Mouse (Mus musculus) intestine, embryonic 16.5 days (tissue): ENCODE measurements around the gene Rem1. TPM values are rescaled to one million over a fixed set of nuclear protein-coding genes. Genes with fewer than 3 reads are reported as not detected.

Experiments
- ATAC-seq: fragments of 200-750 bp; cut with Nextera tagmentation; 2 replicates; pipeline ENCODE4 v1.8.0; 2017; ENCODE audit warnings: moderate TSS enrichment, moderate library complexity
- H3K27ac ChIP-seq: fragments of 300-500 bp; sonication (generic); 2 replicates; pipeline ENCODE4 v1.5.1; 2014; ENCODE audit warnings: mild to moderate bottlenecking, low read length
- H3K27me3 ChIP-seq: fragments of 300-500 bp; sonication (generic); replicated peaks from 2 replicates; pipeline ENCODE4 v1.6.1; 2014; ENCODE audit warnings: low read length, control low read depth, mixed read lengths; ENCODE audit not compliant: control insufficient read depth, insufficient read depth
- H3K36me3 ChIP-seq: fragments of 300-500 bp; sonication (generic); 2 replicates; pipeline ENCODE4 v1.6.1; 2014; ENCODE audit warnings: low read length, control low read depth; ENCODE audit not compliant: control insufficient read depth, insufficient read depth
- H3K4me1 ChIP-seq: fragments of 300-500 bp; sonication (generic); 2 replicates; pipeline ENCODE4 v1.6.1; 2014; ENCODE audit warnings: low read length, control low read depth, mixed read lengths; ENCODE audit not compliant: control insufficient read depth, insufficient read depth
- H3K4me2 ChIP-seq: fragments of 300-500 bp; sonication (generic); 2 replicates; pipeline ENCODE4 v1.6.1; 2014; ENCODE audit warnings: low read depth, low read length, control low read depth
- H3K4me3 ChIP-seq: fragments of 300-500 bp; sonication (generic); 2 replicates; pipeline ENCODE4 v1.5.1; 2014; ENCODE audit warnings: mild to moderate bottlenecking, low read length
- H3K9ac ChIP-seq: fragments of 300-500 bp; sonication (generic); 2 replicates; pipeline ENCODE4 v1.6.1; 2014; ENCODE audit warnings: low read depth, low read length
- H3K9me3 ChIP-seq: fragments of 300-500 bp; sonication (generic); 2 replicates; pipeline ENCODE4 v1.6.1; 2016; ENCODE audit warnings: low read length, control low read depth; ENCODE audit not compliant: control insufficient read depth
- WGBS: fragments of 180-500 bp; shearing (Covaris S2); extraction: QIAGEN DNeasy Blood & Tissue Kit; methylation state at CpG from one replicate; pipeline ENCODE4 v1.1.7; 2014; 5-methylcytosine and 5-hydroxymethylcytosine counted together
- polyA plus RNA-seq: library from polyadenylated mRNA; unstranded; fragments of >200 nt; fragmentation: Nextera tagmentation; extraction: Ambion mirVana; gene quantifications from 2 replicates; pipeline ENCODE4 v1.2.1, GENCODE M21; 2015

Gene Rem1
- polyA plus RNA-seq: 9.4 and 10.2 TPM in 2 replicates

DNA sequence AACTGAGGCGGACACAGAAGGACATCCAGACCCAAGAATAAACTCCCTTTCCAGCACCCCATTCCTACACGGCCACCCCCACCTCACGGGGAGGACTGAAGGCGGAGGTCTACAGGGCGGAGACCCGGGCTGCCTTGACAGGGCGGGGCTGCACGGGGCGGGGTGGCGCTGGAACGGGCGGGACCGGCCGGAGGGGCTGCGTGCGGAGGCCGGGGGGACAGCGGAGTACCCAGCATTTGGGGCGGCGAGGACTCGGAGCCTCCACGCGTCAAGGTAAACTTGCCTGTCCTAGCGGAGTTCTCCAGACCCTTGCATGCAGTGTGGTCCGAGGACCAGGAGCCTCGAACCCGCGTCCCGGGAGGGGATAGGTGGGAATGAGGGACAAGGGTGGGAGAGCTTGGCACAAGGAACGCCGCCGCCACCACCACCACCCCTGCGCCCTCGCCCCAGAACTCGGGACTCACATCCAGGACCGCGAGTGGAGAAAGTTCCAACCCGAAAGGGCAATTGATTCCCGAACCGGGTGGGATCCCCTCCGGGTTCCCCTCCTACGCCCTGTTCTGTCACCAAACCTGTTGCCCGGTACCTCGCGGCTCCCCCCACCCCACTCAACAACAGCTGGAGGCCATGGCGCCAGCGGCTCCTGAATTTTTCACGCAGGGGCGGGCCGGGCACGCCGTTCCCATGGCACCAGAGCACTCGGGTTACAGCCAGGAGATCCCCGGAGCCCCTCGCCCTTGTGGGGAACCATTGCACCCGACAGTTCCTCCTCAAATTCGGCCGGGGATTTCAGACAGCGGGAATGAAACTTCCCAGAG is at the start of gene Rem1:
TSS of gene Rem1 (plus strand) at position 178 of the 818 bp plus-strand sequence.
- no peaks in the 10 kb centered on the region for H3K36me3 ChIP-seq
- H3K4me2 ChIP-seq: peak within 1 kb of the TSS; percentile 72
- no peaks in the 10 kb centered on the region for H3K4me1 ChIP-seq
- H3K4me3 ChIP-seq: peak within 1 kb of the TSS; percentile 52
- H3K9ac ChIP-seq: peak within 1 kb of the TSS; percentile 61
- no peaks in the 10 kb centered on the region for H3K9me3 ChIP-seq
- ATAC-seq: peak; percentile 59
- 1% methylated on average over 59 of the region's 59 CpGs for WGBS
- H3K27me3 ChIP-seq: peaks cover 18% of the 10 kb centered on the region
- H3K27ac ChIP-seq: 0 out of 2 replicates have a peak within 1 kb of the TSS, but pooled peaks have one; percentile 0

DNA sequence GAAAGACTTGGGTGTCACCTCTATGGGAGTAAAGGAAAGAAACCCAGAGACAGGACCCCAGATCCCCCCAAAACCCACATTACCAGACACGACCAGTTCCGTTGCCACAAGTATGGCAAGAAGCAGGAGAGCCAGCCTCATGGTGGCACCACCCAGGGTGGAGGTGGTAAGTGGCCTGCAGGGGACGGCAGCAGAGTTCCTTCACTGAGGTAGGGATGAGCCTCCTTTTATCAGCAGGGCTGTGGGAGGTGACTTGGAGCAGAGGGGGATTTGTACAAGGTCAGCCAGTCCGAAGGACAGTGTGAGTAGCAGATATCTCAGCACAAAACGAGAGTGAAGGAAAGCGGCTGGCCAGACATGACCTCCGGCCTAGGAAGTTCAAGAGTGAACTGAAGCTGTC is 46.6 kb upstream of the Rem1 start, which contains the start of gene Defb19:
TSS of gene Defb19 (minus strand) at position 206 of the 400 bp plus-strand sequence.
- H3K4me2 ChIP-seq: no peak within 1 kb of the TSS
- H3K9ac ChIP-seq: no peak within 1 kb of the TSS
- H3K9me3 ChIP-seq: no peaks in the 10 kb centered on the region
- ATAC-seq: no peak
- no peaks in the 10 kb centered on the region for H3K27me3 ChIP-seq
- no peaks in the 10 kb centered on the region for H3K4me1 ChIP-seq
- WGBS: 61% methylated on average over 7 of the region's 7 CpGs
- H3K36me3 ChIP-seq: no peaks in the 10 kb centered on the region
- H3K27ac ChIP-seq: no peak within 1 kb of the TSS
- H3K4me3 ChIP-seq: no peak within 1 kb of the TSS

- 78% methylated on average over 11 of the region's 11 CpGs for WGBS
- H3K4me3 ChIP-seq: no peak overlapping the region
- no peaks in the 10 kb centered on the region for H3K36me3 ChIP-seq
- H3K27ac ChIP-seq: no peak overlapping the region
- H3K9ac ChIP-seq: no peak overlapping the region
- H3K4me2 ChIP-seq: no peak overlapping the region
- H3K27me3 ChIP-seq: no peaks in the 10 kb centered on the region
- ATAC-seq: no peak
- no peaks in the 10 kb centered on the region for H3K9me3 ChIP-seq
- H3K4me1 ChIP-seq: no peaks in the 10 kb centered on the region
Observed at GRCm38 (mm10) chr2:152580612-152581011, 46.1 kb upstream of the Rem1 start.

DNA sequence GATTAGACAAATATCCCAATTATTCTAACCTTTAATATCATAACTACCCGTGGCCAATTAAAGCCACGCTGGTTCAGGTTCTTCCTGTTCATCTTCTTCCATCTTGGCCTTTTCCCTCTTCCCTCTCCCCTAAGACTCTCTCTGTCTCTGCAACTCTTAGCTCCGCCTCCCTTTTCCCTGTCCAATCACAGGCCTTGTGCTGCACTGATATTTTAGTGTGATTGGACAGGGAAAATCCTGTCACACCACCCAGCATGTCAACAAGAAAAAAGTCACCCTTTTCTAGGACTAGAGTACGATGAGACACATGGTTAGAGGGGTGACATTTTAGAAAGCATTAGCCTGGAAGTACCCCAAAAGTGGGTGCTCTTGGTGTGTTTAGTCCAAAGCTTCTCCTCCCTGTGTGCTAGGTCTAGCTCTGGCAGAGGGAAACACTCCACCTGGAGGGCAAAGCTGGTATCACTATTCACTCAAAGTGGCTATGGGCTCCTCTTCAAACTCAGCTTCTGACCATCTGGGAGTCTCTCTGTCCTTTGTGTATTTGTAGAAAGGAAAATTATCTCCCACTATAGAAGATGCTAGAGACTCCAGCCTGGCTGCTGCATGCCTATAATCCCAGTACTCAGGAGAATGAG is 39.7 kb upstream of the Rem1 start:
- Histone ChIP-seq H3K9ac (no peak overlapping the region), H3K27ac (no peak overlapping the region), H3K36me3 (no peaks in the 10 kb centered on the region), H3K4me2 (no peak overlapping the region), H3K27me3 (no peaks in the 10 kb centered on the region), H3K9me3 (no peaks in the 10 kb centered on the region), H3K4me3 (no peak overlapping the region), H3K4me1 (no peaks in the 10 kb centered on the region)
- ATAC-seq: no peak
- 75% methylated on average over 4 of the region's 4 CpGs for WGBS

DNA sequence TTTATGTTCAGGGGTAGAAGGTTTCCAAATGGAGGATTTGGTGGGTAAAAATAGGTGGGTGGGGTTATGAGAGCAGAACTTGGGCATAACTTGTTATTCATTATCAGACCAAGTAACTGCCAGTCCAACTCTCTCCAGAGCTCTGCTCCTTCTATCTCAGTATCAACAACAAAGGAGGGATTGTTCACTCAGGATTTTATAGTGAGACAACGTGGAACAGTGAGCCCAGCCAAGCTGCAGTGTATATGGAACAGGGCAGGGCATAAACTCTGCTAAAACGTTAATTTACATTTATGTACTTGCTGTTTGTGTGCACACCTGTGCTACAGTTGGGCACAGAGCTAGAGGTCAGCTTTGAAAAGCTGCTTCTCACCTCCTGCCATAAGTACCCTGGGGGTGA is 38.3 kb upstream of the Rem1 start:
- 31% methylated on average over 2 of the region's 2 CpGs for WGBS
- Histone ChIP-seq H3K27ac (no peak overlapping the region), H3K4me3 (no peak overlapping the region), H3K9me3 (no peaks in the 10 kb centered on the region), H3K9ac (no peak overlapping the region), H3K36me3 (no peaks in the 10 kb centered on the region), H3K4me1 (no peaks in the 10 kb centered on the region), H3K27me3 (no peaks in the 10 kb centered on the region), H3K4me2 (no peak overlapping the region)
- peak; percentile 56 for ATAC-seq

- H3K27ac ChIP-seq: no peak overlapping the region
- ATAC-seq: peak; percentile 72
- no peaks in the 10 kb centered on the region for H3K36me3 ChIP-seq
- H3K9ac ChIP-seq: no peak overlapping the region
- no peaks in the 10 kb centered on the region for H3K27me3 ChIP-seq
- no peaks in the 10 kb centered on the region for H3K9me3 ChIP-seq
- WGBS: 29% methylated on average over 6 of the region's 6 CpGs
- no peaks in the 10 kb centered on the region for H3K4me1 ChIP-seq
- no peak overlapping the region for H3K4me2 ChIP-seq
- H3K4me3 ChIP-seq: no peak overlapping the region
Observed at GRCm38 (mm10) chr2:152589021-152589420, 37.7 kb upstream of the Rem1 start.

DNA sequence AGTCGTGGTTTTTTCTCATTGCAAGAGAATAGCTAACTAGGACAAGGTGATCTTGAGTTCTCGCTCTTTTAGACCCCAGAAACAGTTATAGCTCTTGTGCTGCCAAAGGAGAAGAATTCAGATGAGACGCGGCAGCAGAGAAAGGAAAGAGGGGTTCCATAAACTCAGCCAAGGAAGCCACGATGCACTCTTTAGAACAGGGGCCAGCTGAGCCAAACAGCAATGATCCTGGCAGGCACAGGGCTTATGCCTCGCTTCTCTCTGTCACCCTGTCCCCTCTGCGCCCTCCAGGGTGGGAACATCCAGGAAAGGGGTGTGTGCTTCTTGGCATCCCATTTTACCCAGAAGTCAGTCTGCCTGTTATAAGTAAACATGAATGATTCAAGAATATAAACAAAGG is 27.5 kb upstream of the Rem1 start, which contains the start of gene Defb45:
TSS of gene Defb45 (minus strand) at position 101 of the 400 bp plus-strand sequence.
- Histone ChIP-seq H3K27ac (no peak within 1 kb of the TSS), H3K4me2 (no peak within 1 kb of the TSS), H3K9me3 (no peaks in the 10 kb centered on the region), H3K36me3 (no peaks in the 10 kb centered on the region), H3K9ac (no peak within 1 kb of the TSS), H3K4me3 (no peak within 1 kb of the TSS), H3K27me3 (no peaks in the 10 kb centered on the region), H3K4me1 (no peaks in the 10 kb centered on the region)
- 62% methylated on average over 7 of the region's 7 CpGs for WGBS
- ATAC-seq: no peak

GRCm38 (mm10) chr2:152600076-152600475 is 26.7 kb upstream of the Rem1 start:
- Histone ChIP-seq H3K27me3 (no peaks in the 10 kb centered on the region), H3K9me3 (no peaks in the 10 kb centered on the region), H3K36me3 (no peaks in the 10 kb centered on the region), H3K4me2 (no peak overlapping the region), H3K9ac (no peak overlapping the region), H3K4me3 (no peak overlapping the region), H3K27ac (no peak overlapping the region), H3K4me1 (no peaks in the 10 kb centered on the region)
- 60% methylated on average over 6 of the region's 6 CpGs for WGBS
- no peak for ATAC-seq

DNA sequence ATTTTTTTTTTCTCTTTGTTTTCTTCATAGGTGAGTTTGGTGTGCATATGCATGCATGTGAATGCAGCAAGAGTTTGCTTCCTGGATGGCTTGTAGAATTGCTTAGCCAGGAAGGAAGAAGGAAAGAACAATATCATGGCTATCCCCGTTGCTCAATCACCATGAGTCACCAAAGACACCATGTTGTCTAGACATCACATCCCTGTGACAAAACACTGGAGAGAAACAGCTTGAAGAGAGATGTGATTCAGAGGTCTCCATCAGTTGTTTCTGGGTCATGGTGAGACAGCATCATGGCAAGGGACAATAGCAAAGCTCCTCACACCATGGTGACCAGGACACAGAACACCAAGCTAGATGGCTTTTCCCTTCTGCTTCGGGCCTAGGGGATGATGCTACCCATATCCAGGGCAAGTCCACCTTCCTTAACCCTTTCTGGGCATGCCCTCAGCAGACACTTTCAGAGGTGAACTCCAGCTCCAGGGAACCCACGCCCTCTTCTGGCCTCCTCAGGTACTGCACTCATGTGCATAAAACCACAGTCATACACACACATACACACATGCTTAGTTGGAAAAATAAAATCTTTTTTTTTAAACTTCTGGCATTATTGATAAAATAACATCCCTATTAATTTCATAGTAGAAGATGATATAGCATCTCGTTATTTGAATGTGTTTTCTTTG is 25.3 kb upstream of the Rem1 start:
- H3K36me3 ChIP-seq: no peaks in the 10 kb centered on the region
- no peak overlapping the region for H3K4me3 ChIP-seq
- H3K4me1 ChIP-seq: no peaks in the 10 kb centered on the region
- H3K9ac ChIP-seq: no peak overlapping the region
- no peak for ATAC-seq
- no peak overlapping the region for H3K4me2 ChIP-seq
- no peaks in the 10 kb centered on the region for H3K27me3 ChIP-seq
- no peaks in the 10 kb centered on the region for H3K9me3 ChIP-seq
- H3K27ac ChIP-seq: no peak overlapping the region
- WGBS: 74% methylated on average over 4 of the region's 4 CpGs
